Mouse (Mus musculus): ENCODE measurements at regions not wholly inside any gene's neighbourhood (a gene's known extent, or its start where the extent isn't known, plus 50 kb on each side); places are given as distances from the start of the nearest gene placed in this dataset.

- DNase-seq: no peak
Measured at GRCm38 (mm10) chr2:34038982-34039381, 151.2 kb upstream of the Mvb12b start.

GRCm38 (mm10) chr2:34033212-34033611 lies 145.5 kb upstream of the Mvb12b start:
- no peak for DNase-seq

DNA sequence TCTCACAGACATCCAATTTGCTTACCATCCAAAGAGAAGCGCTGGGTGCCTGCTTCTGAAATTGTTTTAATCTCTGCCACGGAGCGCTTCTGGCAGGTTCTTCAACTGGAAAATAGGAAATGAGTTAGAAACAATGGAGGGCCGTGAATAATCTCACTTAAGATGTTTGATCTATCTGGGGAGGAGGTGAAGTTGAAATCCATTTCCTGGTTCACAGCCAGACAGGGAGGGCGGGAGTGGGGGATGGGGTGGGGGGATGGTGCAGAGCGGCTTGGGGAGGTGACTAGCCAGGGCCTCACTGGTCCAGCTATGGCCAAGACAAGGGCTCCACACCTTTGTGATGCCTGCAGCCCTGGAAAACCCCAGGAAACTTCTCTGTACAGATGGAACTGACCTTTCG lies 143.7 kb upstream of the Mvb12b start:
- DNase-seq: no peak

DNA sequence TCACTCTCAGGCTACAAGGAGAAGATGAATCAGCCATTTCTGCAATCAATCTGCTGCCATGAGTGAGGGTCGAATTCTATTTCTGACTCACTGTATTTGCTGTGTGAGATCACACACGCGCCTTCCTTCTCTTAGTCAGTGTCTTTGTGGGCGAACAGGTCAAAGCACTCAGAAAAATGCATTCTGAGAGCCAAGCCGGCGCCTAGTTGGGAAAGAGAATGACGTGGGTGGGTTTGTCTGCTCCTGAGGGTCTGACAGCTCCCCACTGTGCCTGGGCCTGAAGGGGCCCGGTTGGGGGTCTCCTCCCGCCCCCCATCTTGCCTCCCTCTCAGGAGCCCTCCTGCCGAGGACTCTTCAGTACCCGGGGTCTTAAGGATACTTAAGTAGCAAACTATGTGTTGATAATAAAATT lies 143.3 kb upstream of the Mvb12b start:
- no peak for DNase-seq

DNA sequence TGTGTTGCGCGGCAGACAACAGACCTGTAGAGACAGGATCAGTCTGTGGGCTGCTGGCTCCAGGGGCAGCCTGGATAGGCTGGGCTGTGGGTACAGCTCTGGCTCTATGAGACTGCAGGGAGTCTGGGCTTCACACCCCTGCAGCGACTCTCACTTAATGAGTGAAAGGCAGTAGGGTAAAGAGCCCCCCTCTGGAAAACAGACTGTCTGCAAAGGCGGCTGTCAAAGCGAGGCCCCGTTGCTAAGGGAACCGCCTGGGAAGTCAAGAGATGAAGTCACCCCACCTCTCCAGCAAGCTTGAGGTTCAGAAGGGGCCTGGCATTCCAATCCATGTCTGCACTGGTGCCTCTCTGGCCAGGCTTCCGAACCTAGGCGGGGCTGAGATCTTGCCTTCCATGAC lies 139.7 kb upstream of the Mvb12b start:
- DNase-seq: no peak

GRCm38 (mm10) chr2:34026566-34027360 lies 139.0 kb upstream of the Mvb12b start:
- DNase-seq: no peak

- DNase-seq: peak; percentile 38
Measured at GRCm38 (mm10) chr2:34025715-34026360, 138.1 kb upstream of the Mvb12b start.

DNA sequence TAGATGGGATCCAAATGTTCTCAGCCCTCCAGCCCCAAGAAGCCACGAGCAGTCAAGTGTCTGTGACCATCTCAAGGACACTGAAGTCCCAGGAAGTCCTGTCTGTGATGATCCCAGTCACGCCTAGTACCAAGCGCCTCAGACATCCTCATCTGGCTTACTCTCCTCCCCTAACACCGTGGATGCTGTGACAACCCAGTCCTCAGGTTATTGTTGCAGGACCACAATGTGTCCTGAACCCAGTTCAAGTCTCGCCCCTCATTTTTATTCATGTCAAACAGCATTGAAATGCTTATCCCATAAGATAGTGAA lies 129.4 kb upstream of the Mvb12b start:
- no peak for DNase-seq

DNA sequence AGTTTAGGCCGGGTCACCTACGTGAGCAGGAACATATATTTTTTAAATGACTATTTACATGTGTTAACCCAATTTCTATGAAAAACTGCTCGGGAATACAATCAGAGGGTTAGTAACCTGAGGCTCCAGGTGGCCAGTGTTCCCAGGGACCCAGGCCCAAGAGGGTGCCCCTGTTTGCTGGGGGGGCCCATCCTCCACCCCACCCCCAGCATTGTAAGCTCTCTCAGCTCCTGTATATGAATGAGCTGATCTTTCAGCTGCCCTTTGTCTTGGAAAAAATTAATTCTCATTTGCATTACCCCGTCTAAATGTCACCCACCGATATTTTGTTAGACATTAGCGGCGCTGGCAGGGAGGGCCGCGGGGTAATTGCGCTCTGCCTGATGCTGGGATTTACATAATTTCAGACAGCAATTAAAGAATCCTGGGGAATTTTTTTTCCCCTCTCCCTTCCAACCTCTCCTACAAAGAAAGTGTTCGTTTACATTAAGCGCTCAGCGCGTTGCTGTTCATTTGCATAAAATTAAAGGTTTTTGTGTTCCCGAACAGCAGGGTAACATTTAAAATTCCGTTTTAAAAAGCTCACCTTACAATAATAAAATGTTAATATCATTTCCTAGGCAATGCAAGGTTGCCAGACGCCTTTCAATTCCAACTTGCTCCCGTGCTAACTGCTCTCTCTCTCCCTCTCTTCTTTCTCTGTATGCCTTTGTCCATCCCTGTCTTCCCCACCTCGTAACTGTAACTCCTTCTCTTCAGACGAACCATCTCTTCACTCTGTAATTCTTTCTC lies 128.8 kb upstream of the Mvb12b start:
- DNase-seq: no peak

DNA sequence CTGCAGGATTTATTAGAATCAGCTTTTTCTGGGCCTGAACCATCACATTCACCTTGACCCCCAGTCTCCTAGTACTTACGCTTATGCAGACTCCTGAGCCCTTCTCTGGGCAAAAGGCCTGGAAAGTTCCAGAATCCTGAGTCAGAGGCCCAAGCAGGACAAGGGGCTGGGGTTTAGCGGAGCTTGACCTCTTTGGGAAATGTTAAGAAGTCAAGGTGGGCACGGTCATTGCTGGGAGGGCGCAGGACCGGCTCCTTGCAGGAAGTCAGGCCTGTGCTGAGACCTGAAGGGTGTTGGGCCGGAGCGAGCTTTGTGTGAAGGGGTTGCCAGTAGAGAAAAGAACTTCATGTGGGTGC lies 127.9 kb upstream of the Mvb12b start:
- no peak for DNase-seq

DNA sequence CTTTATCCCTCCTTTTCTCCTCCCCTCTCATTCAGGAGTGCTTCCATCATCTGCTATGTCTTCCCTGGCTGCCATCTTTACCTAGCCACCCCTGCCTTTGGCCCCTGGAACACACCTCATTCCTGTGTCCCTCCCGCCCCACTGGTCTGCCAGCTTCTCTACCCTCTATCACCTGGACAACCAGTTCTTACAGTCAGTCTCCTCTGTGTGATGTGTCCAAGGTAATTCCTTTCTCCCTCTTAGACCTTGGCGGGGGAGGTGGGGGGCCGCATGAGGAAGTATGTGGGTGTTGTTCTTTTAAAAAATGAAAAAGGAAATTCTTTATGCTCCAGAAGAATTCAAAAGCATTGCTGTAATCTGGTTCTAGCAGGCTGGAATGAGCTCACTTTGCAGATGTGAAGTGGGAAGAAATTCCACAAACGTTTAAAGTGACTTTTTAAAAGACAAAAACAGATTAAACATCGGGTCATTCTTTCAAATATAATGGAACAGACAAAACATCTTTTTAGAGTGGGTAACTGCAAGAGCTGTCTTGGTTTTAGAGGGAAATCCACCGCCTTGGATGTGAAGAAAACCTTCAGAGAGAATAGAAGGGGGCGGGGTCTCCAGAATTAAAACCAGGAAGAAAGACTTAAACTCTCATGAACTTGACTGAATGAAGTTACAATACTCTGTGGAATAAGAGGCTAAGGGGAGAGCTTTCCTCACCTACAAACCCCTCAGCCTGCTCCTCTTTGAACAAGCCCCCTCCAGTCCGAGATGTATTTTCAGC lies 127.3 kb upstream of the Mvb12b start:
- no peak for DNase-seq

GRCm38 (mm10) chr2:34010166-34010565 lies 122.4 kb upstream of the Mvb12b start:
- DNase-seq: no peak

GRCm38 (mm10) chr2:34007916-34008315 lies 120.2 kb upstream of the Mvb12b start:
- no peak for DNase-seq

GRCm38 (mm10) chr2:33997106-33997505 lies 109.4 kb upstream of the Mvb12b start:
- no peak for DNase-seq

DNA sequence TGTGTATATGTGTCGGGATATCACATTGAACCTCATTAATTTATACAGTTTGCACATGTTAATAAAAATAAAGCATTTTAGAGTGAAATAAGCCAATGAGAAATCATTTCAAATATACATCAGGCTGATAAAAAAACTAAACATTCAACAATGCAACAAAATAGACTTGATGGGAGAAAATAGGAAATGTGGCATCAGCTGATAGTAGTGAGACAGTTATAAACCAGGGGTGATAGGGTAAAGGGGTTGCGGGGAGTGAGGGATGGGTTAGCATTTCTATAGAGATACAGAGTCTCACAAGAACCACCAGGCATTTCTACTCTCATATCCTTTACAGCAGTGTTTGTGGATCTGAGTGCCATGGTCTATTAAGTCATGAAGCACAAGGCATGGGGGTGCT lies 108.6 kb upstream of the Mvb12b start:
- no peak for DNase-seq

GRCm38 (mm10) chr2:33991299-33991698 lies 103.6 kb upstream of the Mvb12b start:
- DNase-seq: no peak

DNA sequence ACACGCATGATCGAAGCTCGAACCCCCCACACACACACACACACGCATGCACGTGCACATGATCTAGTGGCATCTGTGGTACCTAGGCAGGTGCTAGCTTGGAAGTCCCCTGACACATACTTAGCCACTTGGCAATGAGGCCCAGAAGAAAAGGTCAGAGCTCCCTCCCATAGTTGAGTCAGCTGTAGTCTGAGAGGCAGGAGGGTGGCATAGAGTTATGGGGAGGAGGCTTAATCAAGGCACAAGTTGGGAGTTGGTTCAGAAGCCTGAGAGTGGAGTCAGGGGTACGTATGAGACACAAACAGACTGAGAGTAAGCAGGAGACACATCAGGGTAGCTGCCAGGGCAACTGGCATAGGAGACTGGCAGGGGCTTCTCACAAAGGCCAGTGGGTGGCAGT lies 103.0 kb upstream of the Mvb12b start:
- no peak for DNase-seq

GRCm38 (mm10) chr2:33989555-33990370 lies 102.0 kb upstream of the Mvb12b start:
- no peak for DNase-seq

GRCm38 (mm10) chr2:33986420-33986819 lies 98.7 kb upstream of the Mvb12b start:
- peak; percentile 38 for DNase-seq

- no peak for DNase-seq
Measured at GRCm38 (mm10) chr2:33985316-33985715, 97.6 kb upstream of the Mvb12b start.

- no peak for DNase-seq
Measured at GRCm38 (mm10) chr2:33983112-33983748, 95.5 kb upstream of the Mvb12b start.

DNA sequence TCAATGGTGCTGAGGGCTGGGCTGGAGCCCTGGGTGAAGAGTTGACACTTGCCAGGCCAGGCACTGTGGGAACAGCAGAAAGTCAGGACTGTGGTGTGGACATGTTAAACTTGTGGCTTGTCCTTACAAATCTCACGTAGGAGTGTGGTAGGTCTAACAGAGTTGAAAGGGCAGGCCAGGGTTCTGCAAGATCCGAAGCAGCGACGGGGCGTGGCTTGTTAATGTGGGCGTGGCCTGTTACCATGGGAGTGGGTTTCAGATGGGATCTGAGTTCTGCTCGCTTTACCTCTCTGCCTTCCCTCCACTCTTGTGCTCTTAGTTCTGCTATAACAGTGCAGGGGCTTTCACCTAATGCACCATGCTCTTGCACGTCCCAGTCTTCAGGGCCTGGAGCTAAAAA lies 94.2 kb upstream of the Mvb12b start:
- DNase-seq: no peak

All from kidney, adult 9 months (tissue).